Mouse (Mus musculus) liver, adult (tissue): Measurements from ENCODE around the gene Gnl1.

ENCODE experiments used
- GATA4 ChIP-seq: IDR thresholded peaks from 2 replicates; pipeline ENCODE4 v1.6.1; 2014; ENCODE audit warnings: mild to moderate bottlenecking, low read length; ENCODE audit not compliant: insufficient replicate concordance

Gnl1 gene

DNA sequence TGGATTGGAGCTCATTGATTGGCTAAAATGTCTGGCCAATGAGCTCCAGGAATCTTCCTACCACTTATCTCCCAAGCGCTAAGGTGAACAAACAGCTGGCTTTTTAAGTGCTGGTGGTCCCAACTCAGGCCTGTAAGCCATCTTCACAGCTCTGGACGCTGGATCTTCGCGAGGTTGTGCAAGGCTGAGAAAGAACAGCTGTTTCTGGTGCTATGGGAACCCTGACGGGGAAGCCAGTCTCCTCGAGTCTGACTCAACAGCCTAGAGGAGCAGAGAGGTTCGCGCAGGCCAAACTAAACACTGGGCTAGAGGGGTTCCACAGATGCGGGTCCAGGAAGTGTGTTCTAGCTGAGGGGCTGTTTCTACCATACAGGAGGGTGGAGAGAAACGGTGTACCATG is 12.1 kb downstream of the Gnl1 start:
- no peak for TF ChIP-seq GATA4

DNA sequence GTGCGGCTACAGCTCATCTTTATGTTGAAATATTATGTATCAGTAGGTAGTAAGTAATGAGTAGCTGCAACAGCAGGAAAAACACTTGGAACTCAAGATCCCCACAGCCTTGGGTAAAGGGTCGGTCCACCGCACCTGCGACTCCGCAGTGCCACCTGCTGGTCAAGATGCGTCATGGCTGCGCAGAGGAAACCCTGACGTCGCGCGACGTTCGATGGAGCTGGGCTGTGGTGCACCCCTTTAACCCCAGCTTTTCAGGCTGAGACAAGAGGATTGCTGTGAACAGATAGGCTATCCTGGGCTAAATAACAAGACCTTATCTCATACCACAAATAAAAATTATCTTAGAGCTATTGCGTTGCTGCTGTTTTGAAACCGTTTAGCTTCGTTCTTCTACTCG is 14.0 kb downstream of the Gnl1 start:
- TF ChIP-seq GATA4, result no peak

DNA sequence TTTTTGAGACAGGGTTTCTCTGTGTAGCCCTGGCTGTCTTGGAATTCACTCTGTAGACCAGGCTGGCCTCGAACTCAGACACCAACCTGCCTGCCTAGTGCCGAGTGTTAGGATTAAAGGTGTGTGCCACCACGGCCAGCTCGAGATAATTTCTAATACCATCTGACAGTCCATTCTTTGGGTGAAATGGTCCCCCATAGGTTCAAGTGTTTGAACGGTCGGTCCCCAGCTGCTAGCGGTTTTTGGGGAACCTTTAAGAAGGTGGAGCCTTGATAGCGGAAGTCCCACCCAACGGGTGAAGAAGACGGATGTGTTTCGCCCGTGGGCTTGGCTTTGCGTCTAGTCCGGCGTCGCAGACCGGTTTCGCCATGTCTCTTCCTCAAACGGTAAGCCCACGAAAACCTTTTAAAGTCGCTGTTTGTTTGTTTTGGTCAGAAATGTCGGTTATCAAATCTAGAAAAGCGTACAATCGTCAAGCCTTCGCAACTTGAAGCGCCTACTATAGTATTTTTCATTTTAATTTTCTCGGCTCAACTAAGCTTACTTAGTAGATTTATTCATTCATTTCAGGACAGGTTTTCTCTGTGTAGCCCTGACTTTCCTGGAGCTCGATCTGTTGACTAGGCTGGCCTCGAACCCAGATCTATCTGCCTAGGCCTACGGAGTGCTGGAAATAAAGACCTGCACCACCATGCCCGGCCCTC is 14.7 kb downstream of the Gnl1 start:
- no peak for TF ChIP-seq GATA4

DNA sequence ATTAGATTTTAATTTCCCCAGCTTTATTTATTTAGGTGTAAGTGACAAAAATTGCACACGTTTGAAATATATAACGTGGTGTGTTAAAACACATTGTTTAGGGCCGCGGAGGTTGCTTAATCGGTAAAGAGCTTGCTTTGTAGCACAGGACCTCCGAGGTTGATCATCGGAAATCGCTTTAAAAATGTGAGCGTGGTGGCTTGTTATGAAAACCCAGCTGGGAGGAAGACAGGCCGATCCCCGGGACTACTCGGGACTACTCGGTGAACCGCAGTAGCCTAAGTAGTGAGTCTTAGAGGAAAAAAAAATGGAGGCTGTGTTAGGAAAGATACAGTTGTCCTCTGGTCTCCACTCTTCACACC is 15.2 kb downstream of the Gnl1 start:
- no peak for TF ChIP-seq GATA4

DNA sequence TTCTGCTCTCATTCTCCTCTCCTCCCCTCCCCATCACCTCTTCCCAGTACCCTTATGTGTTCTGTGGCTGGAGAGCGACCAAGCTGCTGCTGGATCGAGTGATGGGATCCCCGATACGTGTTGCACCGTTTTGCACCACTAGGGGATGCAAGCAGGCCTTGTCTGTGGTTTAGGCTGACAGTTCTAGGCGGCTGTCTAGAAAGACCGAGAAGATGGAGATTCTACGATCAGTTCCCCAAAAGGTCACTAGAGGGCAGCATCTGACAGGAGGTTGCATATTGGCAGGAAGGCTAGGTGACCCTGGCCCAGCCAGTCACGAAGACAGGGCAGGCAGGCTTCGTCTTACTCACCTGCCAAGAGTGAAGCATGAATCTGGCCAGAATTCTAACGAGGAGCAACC is 17.3 kb downstream of the Gnl1 start:
- no peak for TF ChIP-seq GATA4

DNA sequence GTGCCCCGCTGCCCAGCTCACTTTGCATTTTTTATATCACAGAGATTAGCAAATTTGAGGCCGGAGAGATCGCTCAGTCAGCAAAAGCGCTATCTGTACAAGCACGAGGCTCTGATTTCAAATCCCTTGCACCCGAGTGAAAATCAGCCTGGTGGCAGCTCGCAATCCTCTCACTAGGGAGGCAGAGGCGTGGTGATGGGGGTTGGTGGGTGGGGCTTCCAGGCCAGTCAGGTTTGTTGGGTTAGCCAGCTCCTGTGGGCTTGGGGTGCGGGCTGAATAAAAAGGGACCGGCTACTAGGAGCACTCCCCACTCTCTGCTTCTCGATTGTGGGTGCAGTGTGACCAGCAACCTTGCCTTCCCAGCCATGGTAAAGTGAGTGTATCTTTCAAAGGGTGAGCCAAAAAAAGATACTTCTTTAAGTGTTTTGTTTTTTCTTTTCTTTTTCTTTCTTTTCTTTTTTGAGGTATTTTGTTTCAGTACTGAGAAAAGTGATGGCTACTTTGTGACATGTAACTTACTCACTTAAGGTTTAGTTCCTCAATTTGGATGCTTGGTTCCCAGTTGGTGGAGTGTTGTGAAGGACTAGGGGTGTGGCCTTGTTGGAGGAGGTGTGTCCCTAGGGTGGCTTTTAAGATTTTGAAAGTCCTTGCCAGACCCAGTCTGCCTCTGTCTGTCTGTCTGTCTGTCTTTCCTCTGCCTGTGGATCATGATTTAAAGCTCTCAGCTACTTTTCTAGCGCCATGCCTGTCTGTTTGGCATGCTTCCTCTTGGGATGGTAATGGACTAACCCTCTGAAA is 18.3 kb downstream of the Gnl1 start:
- TF ChIP-seq GATA4, result peak; percentile 63; the same call in 1 of the 2 replicates

DNA sequence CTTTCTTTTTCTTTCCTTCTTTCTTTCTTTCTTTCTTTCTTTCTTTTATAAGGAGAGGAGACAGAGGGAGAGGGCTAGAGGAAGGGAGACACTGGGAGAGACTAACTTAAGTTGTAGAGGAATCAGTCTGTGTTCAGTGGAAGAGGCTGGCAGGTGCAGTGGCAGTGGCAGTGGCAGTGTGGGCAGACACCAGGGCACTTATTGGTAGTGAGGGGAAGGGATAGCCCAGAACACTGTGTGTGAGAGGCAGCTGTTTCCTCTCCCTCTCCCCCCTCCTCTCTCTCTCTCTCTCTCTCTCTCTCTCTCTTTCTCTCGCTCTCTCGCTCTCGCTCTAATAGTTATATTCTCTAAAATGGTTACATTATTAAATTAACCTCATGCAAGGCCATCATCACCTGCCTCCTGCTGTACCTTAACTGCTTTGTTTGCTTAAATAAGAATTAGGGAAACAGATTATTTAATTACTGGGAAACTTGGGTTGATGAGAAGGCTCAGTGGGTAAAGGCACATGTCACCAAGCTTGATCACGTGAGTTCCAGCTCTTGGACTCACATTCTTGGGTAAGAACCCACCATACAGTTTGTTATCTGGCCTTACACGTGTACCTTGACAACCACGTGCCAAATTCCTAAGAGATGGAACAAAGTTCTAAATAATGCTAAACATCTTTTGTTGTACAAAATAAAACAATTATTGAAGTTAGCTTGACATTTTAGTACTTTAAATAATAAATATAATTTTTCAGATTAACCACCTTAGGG is 19.1 kb downstream of the Gnl1 start:
- TF ChIP-seq GATA4, result no peak

DNA sequence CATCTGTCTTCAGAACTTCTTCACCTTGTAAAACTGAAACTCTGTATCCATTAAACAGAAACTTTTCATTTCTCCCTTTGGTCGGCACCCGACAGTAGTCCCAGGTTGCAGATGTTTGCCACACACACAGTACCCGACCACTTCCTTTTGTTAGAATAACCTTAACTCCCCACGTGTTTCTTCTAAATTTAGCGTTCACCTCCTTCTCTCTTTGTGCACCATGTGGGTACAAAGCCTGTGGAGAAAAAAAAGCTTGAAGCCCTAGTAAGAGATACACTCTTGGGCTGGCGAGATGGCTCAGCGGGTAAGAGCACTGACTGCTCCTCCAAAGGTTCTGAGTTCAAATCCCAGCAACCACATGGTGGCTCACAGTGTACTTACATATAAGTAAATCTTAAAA is 19.7 kb downstream of the Gnl1 start:
- TF ChIP-seq GATA4, result no peak

DNA sequence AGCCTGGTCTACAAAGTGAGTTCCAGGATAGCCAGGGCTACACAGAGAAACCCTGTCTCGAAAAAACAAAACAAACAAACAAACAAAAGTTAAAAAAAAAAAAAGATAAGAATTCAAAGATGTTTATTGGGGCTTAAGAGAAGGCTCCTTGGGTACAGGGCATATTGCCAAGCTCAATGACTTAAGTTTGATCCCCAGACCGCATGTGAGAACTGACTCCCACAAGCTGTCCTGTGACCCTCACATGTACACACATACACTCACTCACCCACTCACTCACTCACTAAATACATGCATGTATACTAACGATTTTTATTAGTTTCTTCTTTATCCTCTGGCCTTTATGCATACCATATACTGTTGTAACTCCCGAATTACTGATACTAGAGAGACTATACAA is 20.7 kb downstream of the Gnl1 start:
- TF ChIP-seq GATA4, result no peak

DNA sequence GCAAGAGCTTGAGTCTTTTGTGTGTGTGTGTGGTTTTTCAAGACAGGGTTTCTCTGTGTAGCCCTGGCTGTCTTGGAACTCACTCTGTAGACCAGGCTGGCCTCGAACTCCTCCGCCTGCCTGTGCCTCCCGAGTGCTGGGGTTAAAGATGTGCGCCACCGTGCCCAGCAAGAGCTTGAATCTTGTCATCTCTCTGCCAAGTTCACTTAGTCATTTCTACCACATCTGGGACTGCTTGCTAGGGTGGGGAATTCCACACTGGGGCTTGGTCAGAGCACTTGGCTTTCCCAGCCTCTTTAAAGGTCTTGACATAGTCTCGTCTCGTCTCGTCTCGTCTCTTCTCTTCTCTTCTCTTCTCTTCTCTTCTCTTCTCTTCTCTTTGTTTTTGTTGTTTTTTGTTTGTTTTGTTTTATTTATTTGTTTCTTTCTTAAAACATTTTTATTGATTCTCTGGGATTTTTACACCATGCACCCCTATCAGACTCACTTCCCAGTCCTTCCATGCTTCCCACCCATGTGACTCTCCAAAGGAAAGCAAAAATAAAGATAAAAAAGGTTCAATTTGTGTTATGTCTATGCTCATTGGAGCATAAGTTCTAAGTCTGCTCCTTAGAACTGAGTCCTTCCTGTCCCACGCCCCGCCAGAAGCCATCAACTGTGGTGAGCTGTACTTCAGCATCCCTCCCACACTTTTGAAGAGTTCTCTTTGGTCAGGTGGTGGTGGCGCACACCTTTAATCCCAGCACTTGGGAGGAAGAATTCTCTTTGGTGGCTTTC is 21.7 kb downstream of the Gnl1 start:
- TF ChIP-seq GATA4, result no peak

DNA sequence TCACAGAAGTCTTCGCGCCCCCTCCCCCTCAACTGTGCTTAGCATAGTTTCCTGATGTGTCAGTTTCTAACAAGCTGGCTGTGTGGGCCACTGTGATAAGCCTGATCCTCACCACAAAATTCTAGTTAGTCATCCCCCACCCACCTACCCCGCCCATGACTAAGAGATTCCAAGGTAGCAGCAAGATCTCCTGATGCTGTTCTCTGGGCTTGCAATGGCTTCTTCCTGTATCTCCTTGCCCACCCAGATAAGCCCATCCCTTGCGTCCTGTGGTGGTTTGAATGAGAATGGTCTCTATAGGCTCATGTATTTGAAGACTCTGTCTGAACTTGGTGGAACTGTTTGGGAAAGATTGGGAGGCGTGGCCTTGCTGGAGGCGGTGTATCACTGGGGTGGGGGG is 22.3 kb downstream of the Gnl1 start:
- TF ChIP-seq GATA4, result no peak

DNA sequence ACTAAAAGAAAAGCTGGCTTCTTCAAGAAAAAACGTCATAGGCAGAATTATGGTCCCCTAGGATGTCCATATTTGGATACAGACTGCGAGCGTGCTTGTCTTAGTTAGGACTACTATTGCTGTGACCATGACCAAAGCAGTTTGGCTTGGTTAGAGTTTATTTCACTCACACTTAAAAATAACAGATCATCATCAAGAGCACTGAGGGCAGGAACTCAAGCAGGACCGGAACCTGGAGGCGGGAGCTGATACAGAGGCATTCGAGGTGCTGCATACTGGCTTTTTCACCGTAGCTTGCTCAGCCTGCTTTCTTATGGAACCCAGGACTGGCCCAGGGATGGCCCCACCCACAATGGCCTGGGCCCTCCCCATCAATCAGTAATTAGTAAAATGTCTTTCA is 23.7 kb downstream of the Gnl1 start:
- no peak for TF ChIP-seq GATA4

DNA sequence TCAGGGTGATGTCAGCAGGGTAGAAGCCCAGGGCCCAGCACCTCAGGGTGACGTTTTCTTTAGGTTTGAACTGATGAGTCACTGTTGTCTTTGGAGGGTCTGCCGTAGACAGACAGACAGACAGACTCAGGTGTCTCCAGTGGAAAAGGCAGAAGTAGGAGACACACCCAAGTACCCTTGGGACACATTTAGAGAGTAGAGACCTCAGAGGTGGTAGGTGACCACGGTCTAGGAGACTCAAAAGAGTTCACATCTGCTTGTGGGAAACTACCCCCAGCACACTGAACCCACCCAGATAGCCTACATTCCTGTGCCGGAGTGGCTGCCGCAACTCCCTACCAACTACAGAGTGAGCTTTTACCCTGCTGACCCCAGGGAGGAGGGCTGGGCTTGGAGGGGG is 35.3 kb downstream of the Gnl1 start:
- TF ChIP-seq GATA4, result no peak

DNA sequence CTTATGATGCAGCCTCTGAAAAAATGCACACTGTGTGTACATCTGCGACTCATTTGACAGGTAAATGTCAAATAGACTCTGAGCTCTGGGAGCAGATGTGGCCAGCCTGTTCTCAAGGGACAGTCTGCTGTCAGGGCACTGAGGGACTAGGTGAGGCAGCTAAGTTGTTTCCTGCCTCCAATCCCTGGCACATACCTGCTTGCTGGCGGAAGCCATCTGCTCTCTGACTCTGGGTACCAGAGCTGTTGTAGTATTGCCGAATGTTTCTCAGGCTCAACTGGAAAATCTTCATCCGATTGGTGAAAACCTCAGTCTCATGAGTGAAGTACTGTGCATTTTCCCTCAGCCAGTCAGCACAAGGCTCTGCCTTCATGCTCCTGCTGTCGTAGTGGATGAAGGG is 37.4 kb downstream of the Gnl1 start:
- TF ChIP-seq GATA4, result no peak

DNA sequence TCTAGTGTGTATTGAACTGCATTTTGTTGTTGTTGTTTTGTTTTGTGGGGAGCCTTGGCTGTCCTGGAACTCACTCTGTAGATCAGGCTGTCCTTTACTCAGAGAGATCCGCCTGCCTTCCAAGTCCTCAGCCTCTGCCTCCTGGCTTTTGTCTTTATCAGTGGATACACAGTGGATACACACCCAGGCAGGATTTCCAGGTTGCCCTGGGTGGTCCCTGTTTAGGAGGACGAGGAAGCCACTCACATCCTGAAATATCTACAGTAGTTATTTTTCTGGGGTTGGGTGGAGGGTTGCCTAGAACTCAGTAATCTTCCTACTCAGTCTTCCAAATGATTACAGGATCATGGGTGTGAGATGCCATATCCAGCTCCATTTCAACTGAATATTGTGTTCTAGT is 39.3 kb downstream of the Gnl1 start:
- TF ChIP-seq GATA4, result peak; percentile 92
